Mouse (Mus musculus) midbrain, embryonic 15.5 days (tissue): ENCODE results near the gene Kcnab3. TPM values are rescaled to one million over a fixed set of nuclear protein-coding genes. Genes with fewer than 3 reads are reported as not detected.

Experiments used
- ATAC-seq: fragments of 200-750 bp; cut with Nextera tagmentation; replicated peaks from 2 replicates; pipeline ENCODE4 v1.8.0; 2017; ENCODE audit warnings: moderate TSS enrichment
- H3K27ac ChIP-seq: fragments of 300-500 bp; sonication (generic); 2 replicates; pipeline ENCODE4 v1.5.1; 2015; ENCODE audit warnings: mild to moderate bottlenecking, inconsistent platforms
- H3K27me3 ChIP-seq: fragments of 300-500 bp; sonication (generic); replicated peaks from 2 replicates; pipeline ENCODE4 v1.6.1; 2015; ENCODE audit warnings: inconsistent platforms
- H3K36me3 ChIP-seq: fragments of 300-500 bp; sonication (generic); replicated peaks from 2 replicates; pipeline ENCODE4 v1.6.1; 2015; ENCODE audit warnings: inconsistent platforms
- H3K4me1 ChIP-seq: fragments of 300-500 bp; sonication (generic); 2 replicates; pipeline ENCODE4 v1.6.1; 2015; ENCODE audit warnings: inconsistent platforms
- H3K4me2 ChIP-seq: fragments of 300-500 bp; sonication (generic); 2 replicates; pipeline ENCODE4 v1.6.1; 2015; ENCODE audit warnings: inconsistent platforms, mild to moderate bottlenecking, moderate library complexity
- H3K4me3 ChIP-seq: fragments of 300-500 bp; sonication (generic); 2 replicates; pipeline ENCODE4 v1.5.1; 2015; ENCODE audit warnings: mild to moderate bottlenecking, inconsistent platforms
- H3K9ac ChIP-seq: fragments of 300-500 bp; sonication (generic); 2 replicates; pipeline ENCODE4 v1.6.1; 2015; ENCODE audit warnings: mild to moderate bottlenecking, inconsistent platforms
- H3K9me3 ChIP-seq: fragments of 300-500 bp; sonication (generic); 2 replicates; pipeline ENCODE4 v1.6.1; 2016; ENCODE audit warnings: inconsistent platforms
- WGBS: fragments of 180-500 bp; shearing (Covaris S2); methylation state at CpG from one replicate; pipeline ENCODE4 v1.1.7; 2015; ENCODE audit warnings: mixed read lengths; 5-methylcytosine and 5-hydroxymethylcytosine counted together
- polyA plus RNA-seq: library from polyadenylated mRNA; unstranded; fragments of >200 nt; fragmentation: Nextera tagmentation; extraction: Ambion mirVana; gene quantifications from 2 replicates; pipeline ENCODE4 v1.2.1, GENCODE M21; 2015

Gene Kcnab3
- polyA plus RNA-seq, 1 experiment from 2014 or later, result 4.1 TPM

DNA sequence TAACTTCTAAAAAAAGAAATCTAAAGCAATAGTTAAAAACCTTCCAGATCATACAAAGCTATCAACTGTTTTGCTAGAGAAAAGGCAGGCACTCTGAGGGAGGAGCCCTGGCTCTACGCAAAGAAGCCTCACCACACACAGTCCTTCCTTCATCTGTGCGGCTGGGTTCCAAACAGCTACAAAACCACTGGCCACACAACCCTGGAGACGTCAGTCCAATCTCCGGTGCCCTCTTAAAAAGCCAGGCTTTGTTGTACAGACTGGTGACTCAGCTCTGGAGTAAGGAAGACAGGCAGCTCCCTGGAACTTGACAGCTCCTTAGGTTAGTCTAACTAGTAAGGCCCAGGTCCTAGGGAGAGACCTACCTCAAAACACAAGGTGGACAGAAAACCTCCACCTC is 49.6 kb downstream of the Kcnab3 start:
- ATAC-seq, result no peak
- WGBS, result 90% methylated on average over 4 of the region's 4 CpGs
- H3K4me2 ChIP-seq, result no peak overlapping the region
- H3K36me3 ChIP-seq, result no peaks in the 10 kb centered on the region
- H3K27me3 ChIP-seq, result no peaks in the 10 kb centered on the region
- no peak overlapping the region for H3K9ac ChIP-seq
- peaks cover 21% of the 10 kb centered on the region for H3K4me1 ChIP-seq
- no peak overlapping the region for H3K27ac ChIP-seq
- no peak overlapping the region for H3K4me3 ChIP-seq
- no peaks in the 10 kb centered on the region for H3K9me3 ChIP-seq

DNA sequence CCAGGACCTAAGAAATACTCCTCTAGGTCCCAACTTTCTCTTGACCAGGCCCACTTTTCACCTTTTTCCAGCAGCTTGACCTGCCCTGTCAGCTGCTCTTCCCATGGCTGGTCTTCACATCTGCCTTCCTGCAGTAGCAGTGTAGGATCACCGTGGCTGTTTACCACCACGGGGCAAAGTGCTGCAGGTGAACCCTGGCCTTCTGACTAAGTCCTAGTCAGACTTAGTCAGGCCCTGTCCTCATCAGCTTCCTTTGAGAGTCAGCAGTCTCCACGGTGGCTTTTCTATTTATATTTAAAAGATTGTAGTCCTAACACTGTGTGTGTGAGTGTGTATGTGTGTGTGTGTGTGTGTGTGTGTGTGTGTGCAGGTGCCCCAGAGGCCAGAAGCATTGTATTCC is 51.7 kb downstream of the Kcnab3 start:
- H3K27ac ChIP-seq, result no peak overlapping the region
- H3K9me3 ChIP-seq, result no peaks in the 10 kb centered on the region
- WGBS, result 78% methylated on average over 3 of the region's 3 CpGs
- ATAC-seq, result no peak
- 0 out of 2 replicates have a peak, but pooled peaks cover under 1% of the 10 kb centered on the region for H3K4me1 ChIP-seq
- H3K4me2 ChIP-seq, result no peak overlapping the region
- no peaks in the 10 kb centered on the region for H3K36me3 ChIP-seq
- no peaks in the 10 kb centered on the region for H3K27me3 ChIP-seq
- no peak overlapping the region for H3K4me3 ChIP-seq
- no peak overlapping the region for H3K9ac ChIP-seq

DNA sequence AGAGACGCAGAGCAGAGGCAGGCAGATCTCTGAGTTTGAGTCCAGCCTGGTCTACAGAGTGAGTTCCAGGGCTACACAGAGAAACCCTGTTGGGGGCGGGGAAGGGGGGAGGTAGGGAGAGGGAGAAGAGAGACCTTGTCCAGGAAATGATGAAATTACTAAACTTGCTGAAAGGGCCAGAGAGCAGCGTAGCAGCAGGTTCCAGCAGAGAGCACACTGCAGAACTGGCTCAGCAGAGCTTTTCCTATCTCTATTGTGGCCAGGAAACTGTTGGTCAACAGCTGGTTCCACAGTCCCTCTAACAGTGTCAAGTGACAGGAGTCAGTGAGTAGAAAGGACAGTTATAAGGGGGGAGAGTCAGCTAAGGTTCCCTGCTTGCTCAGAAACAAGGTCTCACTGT is 53.5 kb downstream of the Kcnab3 start:
- no peak overlapping the region for H3K4me2 ChIP-seq
- ATAC-seq, result no peak
- H3K4me3 ChIP-seq, result no peak overlapping the region
- WGBS, result 86% methylated on average over 3 of the region's 3 CpGs
- no peak overlapping the region for H3K9ac ChIP-seq
- no peak overlapping the region for H3K27ac ChIP-seq
- no peaks in the 10 kb centered on the region for H3K27me3 ChIP-seq
- no peaks in the 10 kb centered on the region for H3K4me1 ChIP-seq
- H3K36me3 ChIP-seq, result no peaks in the 10 kb centered on the region
- no peaks in the 10 kb centered on the region for H3K9me3 ChIP-seq

DNA sequence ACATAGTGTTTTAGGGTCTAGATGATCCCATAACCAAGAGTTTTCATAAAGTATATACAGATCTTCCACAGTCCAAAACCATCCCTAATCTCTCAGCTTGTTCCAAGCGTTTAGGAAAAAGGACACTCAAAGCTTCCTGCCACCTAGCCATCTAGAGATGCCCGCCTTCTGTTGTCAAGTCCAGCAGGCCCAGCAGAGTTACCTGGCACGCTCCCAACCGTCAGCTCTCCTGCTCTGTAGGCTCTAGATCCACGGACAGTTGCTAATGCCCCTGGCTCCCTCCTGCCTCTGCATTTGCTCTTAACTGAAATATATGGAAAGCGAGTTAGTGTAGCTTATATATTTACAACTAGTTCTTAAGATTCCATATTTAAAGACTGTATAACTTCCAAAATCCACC is 55.3 kb downstream of the Kcnab3 start:
- no peak for ATAC-seq
- Histone ChIP-seq H3K27ac (no peak overlapping the region), H3K36me3 (no peaks in the 10 kb centered on the region), H3K9ac (no peak overlapping the region), H3K4me2 (no peak overlapping the region), H3K9me3 (no peaks in the 10 kb centered on the region), H3K27me3 (no peaks in the 10 kb centered on the region), H3K4me1 (no peaks in the 10 kb centered on the region), H3K4me3 (no peak overlapping the region)
- WGBS, result 77% methylated on average over 6 of the region's 6 CpGs

Other genes starting within 250 kb of the Kcnab3 start
- 319 and 333 TPM in 2 replicates for gene Vamp2, start 237.8 kb upstream of the Kcnab3 start, polyA plus RNA-seq
- gene Per1, start 231.0 kb upstream of the Kcnab3 start, polyA plus RNA-seq, result 11.3 and 12.3 TPM in 2 replicates
- gene Hes7, start 205.9 kb upstream of the Kcnab3 start, polyA plus RNA-seq, result 0.86 and 0.89 TPM in 2 replicates
- gene 9130213A22Rik, start 203.7 kb upstream of the Kcnab3 start, polyA plus RNA-seq, result 0.24 and 0.27 TPM in 2 replicates
- gene Aloxe3, start 200.4 kb upstream of the Kcnab3 start, polyA plus RNA-seq, result 6.3 and 8.0 TPM in 2 replicates
- 0.28 and 0.41 TPM in 2 replicates for gene Alox12b, start 169.3 kb upstream of the Kcnab3 start, polyA plus RNA-seq
- 0.25 and 0.87 TPM in 2 replicates for gene Alox8, start 128.4 kb upstream of the Kcnab3 start, polyA plus RNA-seq
- gene Gucy2e, start 89.2 kb upstream of the Kcnab3 start, polyA plus RNA-seq, result 0.75 and 0.92 TPM in 2 replicates
- gene Cntrob, start 2.5 kb upstream of the Kcnab3 start, polyA plus RNA-seq, result 22.1 and 22.2 TPM in 2 replicates
- gene Trappc1, start 2.3 kb upstream of the Kcnab3 start, polyA plus RNA-seq, result 182 and 184 TPM in 2 replicates
- 278 and 308 TPM in 2 replicates for gene Rnf227, start 14.2 kb downstream of the Kcnab3 start, polyA plus RNA-seq
- gene Chd3, start 43.1 kb downstream of the Kcnab3 start, polyA plus RNA-seq, result 98.2 and 102 TPM in 2 replicates
- 96.8 and 101 TPM in 2 replicates for gene Naa38, start 69.2 kb downstream of the Kcnab3 start, polyA plus RNA-seq
- gene Cyb5d1, start 69.4 kb downstream of the Kcnab3 start, polyA plus RNA-seq, result 32.7 and 33.5 TPM in 2 replicates
- gene Tmem88, start 72.0 kb downstream of the Kcnab3 start, polyA plus RNA-seq, result 6.5 and 7.0 TPM in 2 replicates
- 41.3 and 45.3 TPM in 2 replicates for gene Kdm6b, start 87.4 kb downstream of the Kcnab3 start, polyA plus RNA-seq
- 4.5 and 5.7 TPM in 2 replicates for gene Dnah2, start 222.9 kb downstream of the Kcnab3 start, polyA plus RNA-seq
- 178 and 188 TPM in 2 replicates for gene Efnb3, start 233.9 kb downstream of the Kcnab3 start, polyA plus RNA-seq